8 mouse cellular contexts compared by ENCODE assay signal in the genomic region with DNA sequence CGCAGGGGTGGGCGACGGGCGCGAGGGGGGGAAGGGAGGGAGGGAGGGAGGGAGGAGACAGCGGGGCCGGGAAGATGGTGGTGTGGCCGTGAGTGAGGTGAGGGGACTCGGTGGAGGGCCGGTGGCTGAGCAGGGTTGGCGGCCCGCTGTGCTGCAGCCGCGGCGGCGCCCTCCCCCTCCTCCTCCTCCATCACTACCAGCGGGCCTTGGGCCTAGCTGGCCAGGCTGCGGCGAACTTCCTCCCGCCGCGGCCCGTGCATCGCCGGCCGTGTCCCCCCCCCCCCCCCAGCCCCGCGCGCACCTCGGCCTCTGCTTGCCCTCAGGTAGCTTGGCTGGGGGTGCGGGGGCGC. TPM values are rescaled to one million over a fixed set of nuclear protein-coding genes. Genes with fewer than 3 reads are reported as not detected.
DNase-seq lines count a peak whose midpoint lies in the region; ATAC-seq and TF ChIP-seq lines count a peak whose summit lies in the region.

No protein-coding gene starts in this region.

- H3K27ac ChIP-seq in liver, adult 2 months (replicated peaks; ENCODE audit: insufficient read depth, low read depth, low read length), result peak overlapping the region; percentile 89
- peak overlapping the region; percentile 96 to 98 for H3K27ac ChIP-seq in heart, embryonic 14.5 days (replicated peaks in 1 of 2; ENCODE audit: control insufficient read depth in 1 of 2, insufficient read depth in 1 of 2, low read depth in 2 of 2, low read length in 2 of 2)
- peak overlapping the region; percentile 99 for H3K27ac ChIP-seq in stomach, embryonic 15.5 days

- H3K9me3 ChIP-seq in heart, embryonic 14.5 days (ENCODE audit: control insufficient read depth, low read length), result no peaks in the 10 kb centered on the region
- no peaks in the 10 kb centered on the region for H3K9me3 ChIP-seq in stomach, embryonic 15.5 days

- DNase-seq in liver, adult 2 months (ENCODE audit: extremely low read depth, low read depth, low spot score), result peak; percentile 31
- DNase-seq in liver, result no peak
- peak; percentile 79 for DNase-seq in brain, adult 2 months (ENCODE audit: low read depth, low spot score)
- peak; percentile 77 for DNase-seq in kidney, postnatal 10 days
- no peak for DNase-seq in adipocyte (ENCODE audit: low spot score)

- 0% methylated on average over 4 of the region's 32 CpGs for WGBS in liver, adult 2 months
- 2% methylated on average over 9 of the region's 32 CpGs for WGBS in heart, embryonic 14.5 days
- 0% methylated on average over 8 of the region's 32 CpGs for WGBS in stomach, embryonic 15.5 days

- peak overlapping the region; percentile 98 for H3K9ac ChIP-seq in liver, adult 2 months (ENCODE audit: low read depth, low read length)
- H3K9ac ChIP-seq in heart, embryonic 14.5 days (ENCODE audit: low read length), result peak overlapping the region; percentile 94
- H3K9ac ChIP-seq in stomach, embryonic 15.5 days, result peak overlapping the region; percentile 87

- H3K79me2 ChIP-seq in liver, adult 2 months (ENCODE audit: control insufficient read depth, insufficient read depth, low read length), result peaks cover 23% of the 10 kb centered on the region; the same call in 1 of the 2 replicates

- no peaks in the 10 kb centered on the region for H3K27me3 ChIP-seq in liver, adult 2 months (ENCODE audit: control insufficient read depth, insufficient read depth, low read length)
- no peaks in the 10 kb centered on the region for H3K27me3 ChIP-seq in heart, embryonic 14.5 days (ENCODE audit: control insufficient read depth, insufficient read depth, low read length)
- H3K27me3 ChIP-seq in stomach, embryonic 15.5 days (replicated peaks), result no peaks in the 10 kb centered on the region

- no peak for TF ChIP-seq CTCF in liver, adult 2 months (IDR thresholded peaks at IDR 0.05; ENCODE audit: low read depth, low read length)

- peaks cover 22% of the 10 kb centered on the region for H3K4me1 ChIP-seq in liver, adult 2 months (ENCODE audit: control insufficient read depth, insufficient read depth, low read length)
- peaks cover 8 to 42% of the 10 kb centered on the region in 2 experiments for H3K4me1 ChIP-seq in heart, embryonic 14.5 days (ENCODE audit: control insufficient read depth in 2 of 2, insufficient read depth in 2 of 2, low read length in 2 of 2)
- H3K4me1 ChIP-seq in stomach, embryonic 15.5 days, result peaks cover 29% of the 10 kb centered on the region

- H3K4me3 ChIP-seq in liver, adult 2 months (ENCODE audit: insufficient read depth, low read depth, low read length), result peak overlapping the region; percentile 90
- peak overlapping the region; percentile 83 to 85 for H3K4me3 ChIP-seq in heart, embryonic 14.5 days (ENCODE audit: control insufficient read depth in 1 of 2, insufficient read depth in 1 of 2, low read depth in 1 of 2, low read length in 2 of 2)
- peak overlapping the region; percentile 76 for H3K4me3 ChIP-seq in stomach, embryonic 15.5 days (replicated peaks)

- H3K36me3 ChIP-seq in liver, adult 2 months (ENCODE audit: control insufficient read depth, insufficient read depth, low read length), result peaks cover 27% of the 10 kb centered on the region
- H3K36me3 ChIP-seq in heart, embryonic 14.5 days (ENCODE audit: control insufficient read depth, insufficient read depth, low read length), result peaks cover 38% of the 10 kb centered on the region
- peaks cover 4% of the 10 kb centered on the region; the same call in 1 of the 2 replicates for H3K36me3 ChIP-seq in stomach, embryonic 15.5 days

- ATAC-seq in heart, embryonic 14.5 days (ENCODE audit: insufficient number of reproducible peaks, insufficient read depth, low FRiP score, low read depth), result peak; percentile 55
- 0 out of 2 replicates have a peak, but pooled peaks have one; percentile 17 for ATAC-seq in megakaryocyte-erythroid progenitor cell, adult 5-6 weeks (replicated peaks; ENCODE audit: low FRiP score, low TSS enrichment, poor library complexity, severe bottlenecking)
- ATAC-seq in stomach, embryonic 15.5 days (ENCODE audit: insufficient read depth, low FRiP score, low read depth), result peak; percentile 53

- H3K4me2 ChIP-seq in heart, embryonic 14.5 days (ENCODE audit: low read length), result peak overlapping the region; percentile 79
- H3K4me2 ChIP-seq in stomach, embryonic 15.5 days, result peak overlapping the region; percentile 81

- no peak for TF ChIP-seq POLR2A in liver, adult 2 months (IDR thresholded peaks at IDR 0.05; ENCODE audit: extremely low read depth, insufficient read depth, low read length)

RNA-seq across cellular contexts. Expression of gene Nsd1, which starts 2.4 kb away (rescaled TPM):
- 45.4 TPM in 2 replicates for total RNA-seq in liver, adult 2 months (2014; rRNA removed)
- polyA plus RNA-seq in liver, adult 2 months (2012; rRNA removed), result 8.0 and 8.9 TPM in 2 replicates
- polyA plus RNA-seq in heart, embryonic 14.5 days (2014; fragmentation: Nextera tagmentation; extraction: Ambion mirVana), result 53.5 and 57.3 TPM in 2 replicates
- total RNA-seq in megakaryocyte-erythroid progenitor cell, adult 5-6 weeks (2014; fragmentation: Nextera tagmentation), result 99.4 and 139 TPM in 2 replicates
- 77.3 and 94.1 TPM in 2 replicates for total RNA-seq in megakaryocyte-erythroid progenitor cell, adult 5-6 weeks (2017)
- polyA plus RNA-seq in stomach, embryonic 15.5 days (2015; fragmentation: Nextera tagmentation; extraction: Ambion mirVana), result 57.0 and 61.1 TPM in 2 replicates

RNA-seq across cellular contexts. Expression of gene Fgfr4, which starts 59.5 kb away (rescaled TPM):
- 6.6 and 16.9 TPM in 2 replicates for total RNA-seq in liver, adult 2 months (2014; rRNA removed)
- polyA plus RNA-seq in liver, adult 2 months (2012; rRNA removed), result 49.9 and 52.4 TPM in 2 replicates
- polyA plus RNA-seq in heart, embryonic 14.5 days (2014; fragmentation: Nextera tagmentation; extraction: Ambion mirVana), result 0.39 and 0.40 TPM in 2 replicates
- not detected in 2 replicates for total RNA-seq in megakaryocyte-erythroid progenitor cell, adult 5-6 weeks (2014; fragmentation: Nextera tagmentation)
- total RNA-seq in megakaryocyte-erythroid progenitor cell, adult 5-6 weeks (2017), result not detected in 2 replicates
- polyA plus RNA-seq in stomach, embryonic 15.5 days (2015; fragmentation: Nextera tagmentation; extraction: Ambion mirVana), result 7.6 and 8.4 TPM in 2 replicates

Comparison
In these comparisons a context has a peak if more than half of its experiments do, and no peak if none do; other contexts are left out.
1. DNase-seq: peak in liver, adult 2 months (single experiment), brain, adult 2 months (single experiment) and kidney, postnatal 10 days (single experiment); none in liver (single experiment) and adipocyte (single experiment).
2. Peak in every context shown above with its lines, with median percentiles within 50 percentile points of each other: H3K27ac ChIP-seq, H3K4me3 ChIP-seq, H3K9ac ChIP-seq and ATAC-seq.